Mouse (Mus musculus) retina, embryonic 14.5 days (tissue): ENCODE data around the gene Isg15.

Experiments used
- DNase-seq: peaks from one replicate; pipeline ENCODE4 v3.0.0-alpha.2; 2015; ENCODE audit warnings: low spot score

Gene Isg15

GRCm38 (mm10) chr4:156200623-156201475, at the start of gene Isg15:
Isg15 (minus strand) TSS chr4:156200818.
- no peak for DNase-seq

- DNase-seq = no peak
Observed at GRCm38 (mm10) chr4:156249567-156249966, 48.9 kb upstream of the Isg15 start.

GRCm38 (mm10) chr4:156236651-156237447, 36.2 kb upstream of the Isg15 start:
- no peak for DNase-seq

GRCm38 (mm10) chr4:156235808-156236533, 35.4 kb upstream of the Isg15 start, which contains the start of gene Noc2l:
Noc2l (plus strand) TSS chr4:156236010.
- DNase-seq = peak; percentile 90

- DNase-seq = peak; percentile 74
Observed at GRCm38 (mm10) chr4:156235360-156235770, 34.7 kb upstream of the Isg15 start.

GRCm38 (mm10) chr4:156234701-156235213, 34.1 kb upstream of the Isg15 start, which contains the start of gene Plekhn1:
Plekhn1 (minus strand) TSS chr4:156234857.
- peak; percentile 79 for DNase-seq

GRCm38 (mm10) chr4:156234021-156234501, 33.4 kb upstream of the Isg15 start:
- DNase-seq = peak; percentile 54

- no peak for DNase-seq
Observed at GRCm38 (mm10) chr4:156228393-156229024, 27.9 kb upstream of the Isg15 start.

GRCm38 (mm10) chr4:156227752-156228392, 27.3 kb upstream of the Isg15 start:
- no peak for DNase-seq

- DNase-seq = no peak
Observed at GRCm38 (mm10) chr4:156224276-156224675, 23.7 kb upstream of the Isg15 start.

- no peak for DNase-seq
Observed at GRCm38 (mm10) chr4:156219936-156220335, 19.3 kb upstream of the Isg15 start.

GRCm38 (mm10) chr4:156217838-156218237, 17.2 kb upstream of the Isg15 start:
- no peak for DNase-seq

GRCm38 (mm10) chr4:156217022-156217669, 16.5 kb upstream of the Isg15 start:
- no peak for DNase-seq

GRCm38 (mm10) chr4:156216196-156216595, 15.6 kb upstream of the Isg15 start:
- DNase-seq = no peak

GRCm38 (mm10) chr4:156215649-156216048, 15.0 kb upstream of the Isg15 start, which contains the start of gene Perm1:
Perm1 (plus strand) TSS chr4:156215868.
- DNase-seq = no peak

- DNase-seq = no peak
Observed at GRCm38 (mm10) chr4:156213134-156213533, 12.5 kb upstream of the Isg15 start.

GRCm38 (mm10) chr4:156209963-156210635, 9.5 kb upstream of the Isg15 start:
- DNase-seq = no peak

GRCm38 (mm10) chr4:156208872-156209271, 8.3 kb upstream of the Isg15 start:
- DNase-seq = no peak

- peak; percentile 58 for DNase-seq
Observed at GRCm38 (mm10) chr4:156203413-156204131, 3.0 kb upstream of the Isg15 start.
